Mouse (Mus musculus) embryo, embryonic 9.5 days (tissue): ENCODE results near the gene Capns1.
A peak's percentile ranks its signal among the peaks of the same experiment; 100 is the strongest.
"Not testable (repeated sequence)": the region's sequence is repeated elsewhere in the genome, so short reads cannot be mapped to it uniquely, and the experiment has no call there.

Experiments
- DNase-seq: peaks from one replicate; pipeline ENCODE4 v3.0.0-alpha.2; 2017; ENCODE audit errors: extremely low spot score

Capns1 gene

GRCm38 (mm10) chr7:30202895-30203690 is 4.5 kb upstream of the Capns1 start:
- DNase-seq = no peak

GRCm38 (mm10) chr7:30200661-30201060 is 2.0 kb upstream of the Capns1 start:
- DNase-seq = not testable (repeated sequence)

DNA sequence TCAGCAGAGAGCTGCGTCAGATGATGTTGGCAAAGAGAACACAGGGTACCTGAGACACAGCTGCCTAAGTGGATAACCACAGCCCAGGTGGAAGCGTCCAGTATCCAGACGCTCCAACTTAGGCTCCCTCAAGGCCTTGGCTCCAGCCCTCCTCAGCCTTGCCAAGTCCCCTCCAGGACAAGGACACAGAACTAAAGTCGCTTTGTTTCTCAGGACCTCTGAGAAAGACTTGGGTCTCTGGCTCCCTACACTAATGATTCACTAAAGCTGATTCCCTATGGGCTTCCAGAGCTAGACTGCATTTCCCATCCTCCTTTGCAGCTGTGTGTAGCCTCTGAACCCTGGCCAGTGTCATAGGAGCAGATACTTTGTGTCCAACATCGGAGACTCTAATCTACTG is 1.6 kb upstream of the Capns1 start:
- DNase-seq = no peak

- no peak for DNase-seq
These were observed 1.0 kb upstream of the Capns1 start for GRCm38 (mm10) chr7:30199498-30200139.

DNA sequence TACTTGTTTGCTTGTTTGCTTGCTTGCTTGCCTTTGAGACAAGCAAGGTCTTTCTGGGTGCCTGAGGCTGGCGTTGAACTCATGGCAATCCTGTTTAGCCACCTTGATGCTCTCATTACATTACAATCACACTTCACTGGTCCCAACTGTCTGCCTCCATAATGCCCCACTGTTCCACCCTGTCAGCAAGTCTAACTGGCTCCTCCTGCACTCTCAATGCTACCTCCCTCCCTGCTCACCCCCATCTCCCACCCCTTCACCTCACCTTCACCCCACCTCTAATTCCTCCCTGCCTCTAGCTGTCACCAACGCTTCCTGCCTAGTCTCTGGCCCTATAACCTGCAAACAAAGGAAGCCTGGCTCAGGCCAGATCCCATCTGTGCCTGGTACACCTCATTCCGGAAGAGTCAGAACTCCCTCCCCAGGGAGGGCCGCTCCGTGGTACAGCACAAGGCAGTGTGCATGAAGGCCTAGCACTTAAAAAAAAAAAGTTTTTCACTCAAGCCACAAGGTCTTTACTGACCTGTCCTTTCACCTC is 950 bp downstream of the Capns1 start:
- DNase-seq = no peak

- DNase-seq = no peak
These were observed 2.4 kb downstream of the Capns1 start for GRCm38 (mm10) chr7:30196171-30196570.

GRCm38 (mm10) chr7:30195461-30195860 is 3.1 kb downstream of the Capns1 start:
- no peak for DNase-seq

DNA sequence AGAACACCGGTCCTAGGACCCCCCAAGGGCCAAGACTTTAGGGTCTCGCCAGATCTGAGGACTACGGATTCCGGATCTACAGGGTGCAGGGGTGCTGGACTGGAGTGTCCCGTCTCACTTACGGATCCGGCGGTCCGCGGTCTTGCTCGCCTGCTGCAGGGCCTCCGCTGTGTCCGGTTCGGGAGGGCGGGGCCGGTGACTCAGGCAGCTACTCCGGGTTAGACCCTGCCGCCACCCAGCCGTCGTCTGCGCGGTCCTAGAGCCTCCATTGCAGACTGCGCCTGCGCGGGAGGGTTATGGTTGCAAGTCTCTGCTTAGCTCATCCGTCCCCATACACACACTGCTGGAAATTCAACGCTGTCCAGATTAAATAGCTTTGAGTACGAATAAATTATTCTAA is 3.7 kb downstream of the Capns1 start:
- DNase-seq = peak; percentile 95

DNA sequence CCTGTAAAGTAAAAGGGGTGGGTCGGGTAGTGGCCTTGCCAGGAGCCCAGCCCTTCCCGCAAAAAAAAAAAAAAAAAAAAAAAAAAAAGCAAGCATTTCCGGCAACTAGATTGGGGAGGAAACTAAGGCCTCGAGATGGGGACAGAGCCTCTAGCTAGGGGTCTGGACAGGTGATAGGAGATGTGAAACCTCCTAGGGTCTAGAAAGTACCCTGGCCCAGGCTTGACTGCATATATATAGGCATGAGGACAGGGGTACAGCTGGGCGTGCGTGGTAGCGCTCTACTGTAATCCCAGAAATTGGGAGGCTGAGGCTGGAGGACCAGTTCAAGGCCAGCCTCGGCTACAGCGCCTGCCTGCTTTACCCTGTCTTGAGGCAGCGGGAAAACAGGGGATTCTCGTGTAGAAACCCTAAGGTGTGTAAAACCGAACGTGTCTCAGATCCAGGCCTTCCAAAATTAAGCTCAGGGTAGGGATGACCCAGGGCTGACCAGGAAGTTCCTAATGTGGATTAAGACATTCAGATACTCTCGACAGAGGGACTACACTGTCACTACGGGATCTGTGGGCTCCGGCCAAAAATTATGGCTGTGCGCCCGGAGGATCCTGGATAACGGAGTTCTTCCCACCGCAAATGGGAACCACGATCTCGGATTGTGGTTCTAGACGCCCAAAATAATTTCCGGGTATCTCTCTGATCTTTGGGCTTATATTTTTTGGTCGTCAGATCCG is 4.3 kb downstream of the Capns1 start:
- peak; percentile 49 for DNase-seq

- DNase-seq = peak; percentile 87
These were observed 5.0 kb downstream of the Capns1 start for GRCm38 (mm10) chr7:30193581-30194100.

DNA sequence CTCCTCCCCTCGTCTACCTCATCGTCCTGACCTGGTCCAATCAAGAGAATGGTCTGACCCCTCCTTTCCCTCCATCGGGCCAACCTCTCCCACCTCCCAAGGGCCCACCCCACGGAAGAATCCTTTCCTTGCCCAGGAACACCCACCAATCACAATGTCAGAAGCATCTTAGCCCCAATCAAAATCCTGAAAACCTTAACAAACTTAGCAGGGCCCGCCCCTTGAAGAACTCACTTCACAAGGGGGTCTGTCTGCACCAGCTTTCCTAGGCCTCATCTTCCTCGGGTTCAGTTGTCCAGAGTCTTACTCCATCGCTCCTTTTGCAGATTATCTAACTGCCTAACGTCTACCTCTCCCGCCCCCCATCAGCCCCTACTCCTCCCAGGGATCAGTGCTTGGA is 5.6 kb downstream of the Capns1 start:
- DNase-seq = peak; percentile 49

- no peak for DNase-seq
These were observed 6.5 kb downstream of the Capns1 start for GRCm38 (mm10) chr7:30192088-30192487.

GRCm38 (mm10) chr7:30189116-30189491 is 9.5 kb downstream of the Capns1 start:
- no peak for DNase-seq

DNA sequence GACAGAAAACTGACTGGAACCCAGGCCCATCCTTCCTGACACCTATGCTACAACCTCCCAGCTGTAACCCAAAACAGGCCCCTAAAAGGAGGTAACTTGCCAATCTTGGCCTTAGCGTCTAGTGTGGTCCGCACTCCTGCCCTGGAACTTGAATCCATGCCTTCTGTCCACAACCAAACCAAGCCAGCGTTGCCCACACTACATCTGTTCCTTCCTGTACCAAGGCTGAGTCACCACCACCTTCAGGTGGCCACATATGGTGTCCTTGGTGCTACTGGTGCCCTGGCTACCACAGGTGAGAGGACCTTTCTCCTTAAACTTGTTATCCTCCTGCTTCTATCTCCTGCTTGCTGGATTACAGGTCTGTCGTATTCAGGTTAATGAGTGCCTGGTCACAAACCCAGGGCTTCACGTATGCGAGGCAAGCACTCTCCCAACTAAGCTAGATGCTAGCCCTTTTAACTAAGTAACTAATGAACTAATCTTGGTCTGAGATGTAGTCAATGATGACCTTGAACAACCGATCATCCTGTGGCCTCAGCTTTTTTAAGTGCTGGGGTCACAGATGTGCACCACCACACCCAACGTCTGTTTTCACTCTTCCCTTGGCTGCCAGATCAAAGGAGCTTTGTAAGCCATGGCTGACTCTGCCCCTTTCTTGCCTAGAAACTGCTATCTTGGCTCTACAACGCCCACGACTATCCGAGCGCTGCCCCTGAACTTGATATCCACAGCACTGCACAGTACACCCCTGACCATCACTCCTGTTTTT is 10.1 kb downstream of the Capns1 start:
- DNase-seq = no peak

DNA sequence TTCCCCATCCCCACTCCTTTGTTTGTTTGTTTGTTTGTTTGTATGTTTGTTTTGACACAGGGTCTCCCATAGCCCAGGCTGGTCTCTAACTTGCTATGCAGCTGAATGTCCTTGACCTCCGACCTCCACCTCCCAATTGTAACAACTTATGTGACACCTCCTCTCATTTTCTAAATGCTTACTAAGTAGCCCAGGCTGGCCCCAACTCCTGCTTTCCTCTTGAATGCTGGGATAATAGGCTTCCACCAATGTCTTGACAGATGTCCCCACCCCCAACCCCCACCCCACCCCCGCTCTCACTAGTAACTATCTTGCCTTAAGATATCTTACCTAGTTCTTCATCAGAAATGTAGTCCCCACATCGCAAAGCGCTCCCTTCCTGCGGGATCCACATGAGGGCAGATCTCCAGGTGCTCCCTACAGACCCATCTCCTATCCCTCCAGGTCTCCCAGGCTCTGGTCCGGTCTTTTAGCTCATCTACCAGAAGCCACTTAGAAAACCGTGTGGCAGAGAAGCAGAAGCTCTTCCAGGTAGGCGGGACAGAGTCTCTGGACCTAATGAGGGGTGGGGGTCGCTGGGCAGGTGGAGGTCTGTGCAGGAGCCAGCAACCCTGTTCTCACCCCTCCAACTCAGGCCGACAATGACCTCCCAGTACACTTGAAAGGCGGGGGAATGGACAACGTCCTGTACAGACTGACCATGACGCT is 13.8 kb downstream of the Capns1 start:
- DNase-seq = no peak

- peak; percentile 86 for DNase-seq
These were observed 14.7 kb downstream of the Capns1 start, which contains the start of gene Cox7a1 for GRCm38 (mm10) chr7:30183879-30184289. Cox7a1 (plus strand) TSS chr7:30184144.

DNA sequence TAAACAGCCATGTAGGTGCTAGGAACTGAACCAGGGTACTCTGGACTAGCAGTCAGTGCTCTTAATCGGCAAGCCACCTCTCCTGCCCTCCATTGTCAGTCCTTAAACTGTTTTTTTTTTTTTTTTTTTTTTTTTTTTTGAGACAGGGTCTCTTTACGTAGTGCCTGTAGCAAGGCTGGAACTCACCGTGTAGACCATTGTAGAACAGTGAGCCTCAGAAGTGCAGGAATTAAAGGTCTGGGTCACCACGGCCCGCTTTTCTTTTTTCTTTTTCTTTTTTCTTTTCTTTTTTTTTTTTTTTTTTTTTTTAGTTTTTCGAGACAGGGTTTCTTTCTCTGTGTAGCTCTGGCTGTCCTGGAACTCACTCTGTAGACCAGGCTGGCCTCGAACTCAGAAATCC is 15.4 kb downstream of the Capns1 start:
- DNase-seq = not testable (repeated sequence)

GRCm38 (mm10) chr7:30181929-30182328 is 16.7 kb downstream of the Capns1 start:
- not testable (repeated sequence) for DNase-seq

DNA sequence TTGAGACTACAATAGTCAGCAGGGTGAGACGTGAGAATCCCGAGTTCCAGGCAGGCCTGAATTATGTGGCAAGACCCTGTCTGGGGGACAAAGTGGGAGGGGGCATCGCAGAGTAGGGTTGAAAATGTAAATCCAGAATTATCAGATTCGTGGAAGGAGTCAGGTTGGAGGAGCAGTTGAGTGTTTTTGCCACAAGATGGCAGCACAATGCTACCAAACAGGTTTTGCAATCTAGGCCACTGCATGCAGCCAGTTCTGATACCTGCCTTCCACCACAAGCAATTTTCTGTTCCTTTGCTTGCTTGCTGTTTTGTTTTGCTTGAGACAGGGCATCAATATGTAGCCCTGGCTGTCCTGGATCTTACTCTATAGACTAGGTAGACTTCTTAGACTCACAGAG is 17.3 kb downstream of the Capns1 start:
- DNase-seq = peak; percentile 70

GRCm38 (mm10) chr7:30178256-30178655 is 20.4 kb downstream of the Capns1 start:
- DNase-seq = no peak

GRCm38 (mm10) chr7:30176474-30176873 is 22.1 kb downstream of the Capns1 start:
- no peak for DNase-seq
